Mouse (Mus musculus): ENCODE results near the gene Olfr541. TPM values are rescaled to one million over a fixed set of nuclear protein-coding genes. Genes with fewer than 3 reads are reported as not detected.
"Not testable (repeated sequence)": the region's sequence is repeated elsewhere in the genome, so short reads cannot be mapped to it uniquely, and the experiment has no call there.

Gene Olfr541
- polyA plus RNA-seq (2016; fragmentation: Nextera tagmentation; extraction: Ambion mirVana): not detected in 2 replicates

GRCm38 (mm10) chr7:140696967-140697366 is at the start of gene Olfr541:
Gene Olfr541 (plus strand): TSS chr7:140697267.
- DNase-seq (ENCODE audit: low spot score): no peak

GRCm38 (mm10) chr7:140659630-140660029 is 37.4 kb upstream of the Olfr541 start, which contains the start of gene Olfr539:
Gene Olfr539 (plus strand): TSS chr7:140659930.
- H3K27ac ChIP-seq (replicated peaks): no peak within 1 kb of the TSS
- H3K4me1 ChIP-seq: no peaks in the 10 kb centered on the region
- DNase-seq (ENCODE audit: low spot score): no peak
- H3K27me3 ChIP-seq (ENCODE audit: low read depth, poor library complexity, severe bottlenecking): no peaks in the 10 kb centered on the region
- no peaks in the 10 kb centered on the region for H3K9me3 ChIP-seq (replicated peaks)
- H3K4me3 ChIP-seq: no peak within 1 kb of the TSS
- 83% methylated on average over 4 of the region's 4 CpGs for WGBS
- no peaks in the 10 kb centered on the region for H3K36me3 ChIP-seq

More at GRCm38 (mm10) chr7:140696967-140697366, at the start of gene Olfr541:
- Histone ChIP-seq H3K36me3 (no peaks in the 10 kb centered on the region), H3K9me3 (replicated peaks) (no peaks in the 10 kb centered on the region), H3K27me3 (ENCODE audit: low read depth, poor library complexity, severe bottlenecking) (no peaks in the 10 kb centered on the region), H3K4me3 (no peak within 1 kb of the TSS), H3K27ac (replicated peaks) (no peak within 1 kb of the TSS), H3K4me1 (no peaks in the 10 kb centered on the region)

- H3K27me3 ChIP-seq (ENCODE audit: low read depth, poor library complexity, severe bottlenecking); DNase-seq (ENCODE audit: low spot score); H3K4me3 ChIP-seq; H3K36me3 ChIP-seq; H3K27ac ChIP-seq (replicated peaks); H3K4me1 ChIP-seq: not testable (repeated sequence)
- peaks cover 11% of the 10 kb centered on the region; the same call in 1 of the 2 replicates for H3K9me3 ChIP-seq (replicated peaks)
- 86% methylated on average over 3 of the region's 3 CpGs for WGBS
Observed at GRCm38 (mm10) chr7:140670693-140671092, 26.4 kb upstream of the Olfr541 start.

- DNase-seq (ENCODE audit: low spot score): peak; percentile 17
- peak overlapping the region; percentile 30 for H3K4me3 ChIP-seq
- H3K36me3 ChIP-seq: no peaks in the 10 kb centered on the region
- no peaks in the 10 kb centered on the region for H3K27me3 ChIP-seq (ENCODE audit: low read depth, poor library complexity, severe bottlenecking)
- H3K9me3 ChIP-seq (replicated peaks): peaks cover 23% of the 10 kb centered on the region; the same call in 1 of the 2 replicates
- peaks cover 10% of the 10 kb centered on the region for H3K4me1 ChIP-seq
- peak overlapping the region; percentile 59 for H3K27ac ChIP-seq (replicated peaks)
- WGBS: 3% methylated on average over 6 of the region's 6 CpGs
Observed at GRCm38 (mm10) chr7:140675863-140676262, 21.2 kb upstream of the Olfr541 start.

GRCm38 (mm10) chr7:140679591-140679990 is 17.5 kb upstream of the Olfr541 start:
- Histone ChIP-seq H3K9me3 (replicated peaks) (peaks cover 12% of the 10 kb centered on the region; the same call in 1 of the 2 replicates), H3K4me1 (peaks cover 10% of the 10 kb centered on the region)
- not testable (repeated sequence) for DNase-seq (ENCODE audit: low spot score); H3K36me3 ChIP-seq; H3K27me3 ChIP-seq (ENCODE audit: low read depth, poor library complexity, severe bottlenecking); H3K4me3 ChIP-seq; H3K27ac ChIP-seq (replicated peaks)
- 67% methylated on average over 4 of the region's 4 CpGs for WGBS

GRCm38 (mm10) chr7:140681651-140682050 is 15.4 kb upstream of the Olfr541 start, which contains the start of gene Olfr45:
Gene Olfr45 (plus strand): TSS chr7:140681951.
- 90% methylated on average over 1 of the region's 1 CpGs for WGBS
- no peaks in the 10 kb centered on the region for H3K4me1 ChIP-seq
- H3K27ac ChIP-seq (replicated peaks): no peak within 1 kb of the TSS
- peaks cover 12% of the 10 kb centered on the region; the same call in 1 of the 2 replicates for H3K9me3 ChIP-seq (replicated peaks)
- no peak within 1 kb of the TSS for H3K4me3 ChIP-seq
- no peaks in the 10 kb centered on the region for H3K27me3 ChIP-seq (ENCODE audit: low read depth, poor library complexity, severe bottlenecking)
- H3K36me3 ChIP-seq: no peaks in the 10 kb centered on the region
- no peak for DNase-seq (ENCODE audit: low spot score)

- no peak for DNase-seq (ENCODE audit: low spot score)
Observed at GRCm38 (mm10) chr7:140706348-140706747, 9.3 kb downstream of the Olfr541 start.

GRCm38 (mm10) chr7:140707536-140708284 is 10.6 kb downstream of the Olfr541 start:
- no peaks in the 10 kb centered on the region for H3K4me1 ChIP-seq
- H3K27ac ChIP-seq (replicated peaks): no peak overlapping the region
- no peaks in the 10 kb centered on the region for H3K9me3 ChIP-seq (replicated peaks)
- no peak for DNase-seq (ENCODE audit: low spot score)
- H3K4me3 ChIP-seq: no peak overlapping the region
- 83% methylated on average over 6 of the region's 6 CpGs for WGBS
- H3K27me3 ChIP-seq (ENCODE audit: low read depth, poor library complexity, severe bottlenecking): no peaks in the 10 kb centered on the region
- no peaks in the 10 kb centered on the region for H3K36me3 ChIP-seq

More at GRCm38 (mm10) chr7:140706348-140706747, 9.3 kb downstream of the Olfr541 start:
- 65% methylated on average over 2 of the region's 2 CpGs for WGBS
- no peaks in the 10 kb centered on the region for H3K36me3 ChIP-seq
- no peak overlapping the region for H3K27ac ChIP-seq (replicated peaks)
- no peaks in the 10 kb centered on the region for H3K9me3 ChIP-seq (replicated peaks)
- no peaks in the 10 kb centered on the region for H3K27me3 ChIP-seq (ENCODE audit: low read depth, poor library complexity, severe bottlenecking)
- no peaks in the 10 kb centered on the region for H3K4me1 ChIP-seq
- no peak overlapping the region for H3K4me3 ChIP-seq

GRCm38 (mm10) chr7:140717155-140718055 is 20.3 kb downstream of the Olfr541 start:
- no peak for DNase-seq (ENCODE audit: low spot score)
- no peak overlapping the region for H3K27ac ChIP-seq (replicated peaks)
- no peaks in the 10 kb centered on the region for H3K4me1 ChIP-seq
- H3K4me3 ChIP-seq: no peak overlapping the region
- H3K27me3 ChIP-seq (ENCODE audit: low read depth, poor library complexity, severe bottlenecking): no peaks in the 10 kb centered on the region
- WGBS: 86% methylated on average over 7 of the region's 7 CpGs
- H3K9me3 ChIP-seq (replicated peaks): no peaks in the 10 kb centered on the region
- H3K36me3 ChIP-seq: no peaks in the 10 kb centered on the region

GRCm38 (mm10) chr7:140721095-140721494 is 24.0 kb downstream of the Olfr541 start:
- no peaks in the 10 kb centered on the region for H3K4me1 ChIP-seq
- no peak overlapping the region for H3K4me3 ChIP-seq
- no peak for DNase-seq (ENCODE audit: low spot score)
- no peaks in the 10 kb centered on the region for H3K36me3 ChIP-seq
- H3K27ac ChIP-seq (replicated peaks): no peak overlapping the region
- WGBS: 88% methylated on average over 6 of the region's 6 CpGs
- H3K27me3 ChIP-seq (ENCODE audit: low read depth, poor library complexity, severe bottlenecking): no peaks in the 10 kb centered on the region
- H3K9me3 ChIP-seq (replicated peaks): no peaks in the 10 kb centered on the region

GRCm38 (mm10) chr7:140725558-140725957 is 28.5 kb downstream of the Olfr541 start:
- no peaks in the 10 kb centered on the region for H3K36me3 ChIP-seq

GRCm38 (mm10) chr7:140733162-140733561 is 36.1 kb downstream of the Olfr541 start:
- no peak for DNase-seq (ENCODE audit: low spot score)

More at GRCm38 (mm10) chr7:140725558-140725957, 28.5 kb downstream of the Olfr541 start:
- H3K27me3 ChIP-seq (ENCODE audit: low read depth, poor library complexity, severe bottlenecking): no peaks in the 10 kb centered on the region
- H3K27ac ChIP-seq (replicated peaks): no peak overlapping the region
- H3K4me1 ChIP-seq: no peaks in the 10 kb centered on the region
- 0 out of 2 replicates have a peak, but pooled peaks cover 13% of the 10 kb centered on the region for H3K9me3 ChIP-seq (replicated peaks)
- no peak overlapping the region for H3K4me3 ChIP-seq
- DNase-seq (ENCODE audit: low spot score): no peak

More at GRCm38 (mm10) chr7:140733162-140733561, 36.1 kb downstream of the Olfr541 start:
- Histone ChIP-seq H3K9me3 (replicated peaks) (0 out of 2 replicates have a peak, but pooled peaks cover 4% of the 10 kb centered on the region), H3K27ac (replicated peaks) (no peak overlapping the region), H3K4me1 (no peaks in the 10 kb centered on the region), H3K4me3 (no peak overlapping the region), H3K27me3 (ENCODE audit: low read depth, poor library complexity, severe bottlenecking) (no peaks in the 10 kb centered on the region), H3K36me3 (no peaks in the 10 kb centered on the region)
- WGBS: 74% methylated on average over 2 of the region's 2 CpGs
